Mouse (Mus musculus): Measurements from ENCODE around the gene Nmur1. TPM values are rescaled to one million over a fixed set of nuclear protein-coding genes. Genes with fewer than 3 reads are reported as not detected.

Gene Nmur1
- polyA plus RNA-seq, 1 experiment: 0.54 TPM

GRCm38 (mm10) chr1:86414715-86415114 is 11.3 kb downstream of the Nmur1 start:
- DNase-seq (ENCODE audit: extremely low spot score in 1 of 2, low spot score in 1 of 2): no peak

- DNase-seq (ENCODE audit: extremely low spot score in 1 of 2, low spot score in 1 of 2): no peak
These were observed 16.6 kb downstream of the Nmur1 start for GRCm38 (mm10) chr1:86409476-86409875.

- no peak for DNase-seq (ENCODE audit: extremely low spot score in 1 of 2, low spot score in 1 of 2)
These were observed 17.5 kb downstream of the Nmur1 start for GRCm38 (mm10) chr1:86408515-86408914.

- DNase-seq (ENCODE audit: extremely low spot score in 1 of 2, low spot score in 1 of 2): no peak
These were observed 19.1 kb downstream of the Nmur1 start for GRCm38 (mm10) chr1:86406914-86407313.

- DNase-seq (ENCODE audit: extremely low spot score in 1 of 2, low spot score in 1 of 2): no peak
These were observed 19.7 kb downstream of the Nmur1 start for GRCm38 (mm10) chr1:86406313-86406712.

GRCm38 (mm10) chr1:86404834-86405233 is 21.2 kb downstream of the Nmur1 start:
- no peak for DNase-seq (ENCODE audit: extremely low spot score in 1 of 2, low spot score in 1 of 2)

- DNase-seq (ENCODE audit: extremely low spot score in 1 of 2, low spot score in 1 of 2): no peak
These were observed 25.8 kb downstream of the Nmur1 start for GRCm38 (mm10) chr1:86400096-86400754.

GRCm38 (mm10) chr1:86399322-86399721 is 26.7 kb downstream of the Nmur1 start:
- no peak for DNase-seq (ENCODE audit: extremely low spot score in 1 of 2, low spot score in 1 of 2)

GRCm38 (mm10) chr1:86398222-86398621 is 27.8 kb downstream of the Nmur1 start:
- DNase-seq (ENCODE audit: extremely low spot score in 1 of 2, low spot score in 1 of 2): no peak

- no peak for DNase-seq (ENCODE audit: extremely low spot score in 1 of 2, low spot score in 1 of 2)
These were observed 28.4 kb downstream of the Nmur1 start for GRCm38 (mm10) chr1:86397621-86398020.

- no peak for DNase-seq (ENCODE audit: extremely low spot score in 1 of 2, low spot score in 1 of 2)
These were observed 30.1 kb downstream of the Nmur1 start for GRCm38 (mm10) chr1:86395897-86396296.

- no peak for DNase-seq (ENCODE audit: extremely low spot score in 1 of 2, low spot score in 1 of 2)
These were observed 31.8 kb downstream of the Nmur1 start for GRCm38 (mm10) chr1:86394246-86394645.

GRCm38 (mm10) chr1:86393219-86393618 is 32.8 kb downstream of the Nmur1 start:
- no peak for DNase-seq (ENCODE audit: extremely low spot score in 1 of 2, low spot score in 1 of 2)

GRCm38 (mm10) chr1:86391425-86391824 is 34.6 kb downstream of the Nmur1 start:
- DNase-seq (ENCODE audit: extremely low spot score in 1 of 2, low spot score in 1 of 2): no peak

GRCm38 (mm10) chr1:86389230-86389629 is 36.8 kb downstream of the Nmur1 start:
- DNase-seq (ENCODE audit: extremely low spot score in 1 of 2, low spot score in 1 of 2): peak in 1 of 2 experiments; percentile 86

- DNase-seq (ENCODE audit: extremely low spot score in 1 of 2, low spot score in 1 of 2): peak in 1 of 2 experiments; percentile 64
These were observed 45.0 kb downstream of the Nmur1 start for GRCm38 (mm10) chr1:86381027-86381426.

- DNase-seq (ENCODE audit: extremely low spot score in 1 of 2, low spot score in 1 of 2): no peak
These were observed 46.9 kb downstream of the Nmur1 start for GRCm38 (mm10) chr1:86379161-86379569.

- DNase-seq (ENCODE audit: extremely low spot score in 1 of 2, low spot score in 1 of 2): peak in 1 of 2 experiments; percentile 38
These were observed 47.4 kb downstream of the Nmur1 start for GRCm38 (mm10) chr1:86378662-86379061.

GRCm38 (mm10) chr1:86376354-86376753 is 49.7 kb downstream of the Nmur1 start:
- no peak for DNase-seq (ENCODE audit: extremely low spot score in 1 of 2, low spot score in 1 of 2)

- peak in 1 of 2 experiments; percentile 53 for DNase-seq (ENCODE audit: extremely low spot score in 1 of 2, low spot score in 1 of 2)
These were observed 54.0 kb downstream of the Nmur1 start for GRCm38 (mm10) chr1:86371997-86372396.

GRCm38 (mm10) chr1:86368086-86368485 is 57.9 kb downstream of the Nmur1 start:
- DNase-seq (ENCODE audit: extremely low spot score in 1 of 2, low spot score in 1 of 2): peak in 1 of 2 experiments; percentile 37

GRCm38 (mm10) chr1:86363671-86364070 is 62.4 kb downstream of the Nmur1 start:
- no peak for DNase-seq (ENCODE audit: extremely low spot score in 1 of 2, low spot score in 1 of 2)

All from frontal cortex, adult 2 months (tissue).